Mouse (Mus musculus): ENCODE measurements around the gene Limd1. TPM values are rescaled to one million over a fixed set of nuclear protein-coding genes. Genes with fewer than 3 reads are reported as not detected.
"Not testable (repeated sequence)": the region's sequence is repeated elsewhere in the genome, so short reads cannot be mapped to it uniquely, and the experiment has no call there.

The Limd1 gene
- 37.5 and 40.0 TPM in 2 replicates for polyA plus RNA-seq (2014; fragmentation: Nextera tagmentation; extraction: Ambion mirVana)

DNA sequence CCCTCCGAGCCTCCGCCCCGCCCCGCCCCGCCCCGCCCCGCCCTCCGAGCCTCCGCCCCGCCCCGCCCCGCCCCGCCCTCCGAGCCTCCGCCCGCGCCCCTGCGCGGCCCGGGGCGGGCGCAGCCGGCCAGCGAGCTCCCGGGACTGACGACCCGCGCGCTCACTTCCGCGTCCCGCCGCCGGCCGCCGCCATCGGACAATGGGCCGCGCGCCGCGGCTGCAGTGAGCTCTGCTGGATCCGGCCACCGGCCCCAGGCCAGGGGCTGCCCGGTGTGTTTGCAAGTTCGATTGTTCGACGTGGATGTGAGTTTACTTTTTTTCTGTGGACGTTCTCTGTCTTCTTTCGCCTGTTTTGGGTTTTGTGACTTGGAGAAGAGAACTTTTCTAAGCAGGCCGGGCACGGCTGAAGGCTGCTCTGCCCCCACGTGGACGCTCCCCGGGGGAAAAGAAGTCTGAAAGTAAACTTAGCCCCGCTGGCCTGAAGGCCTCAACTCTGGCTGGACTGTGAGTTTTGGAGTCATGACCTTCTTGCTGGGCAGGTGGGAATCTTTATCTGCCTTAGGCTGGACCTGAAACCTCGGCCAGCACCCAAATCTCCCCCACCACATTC, at the start of gene Limd1:
TSS of gene Limd1 (plus strand) at position 121 of the 610 bp plus-strand sequence.
- H3K36me3 ChIP-seq (ENCODE audit: control insufficient read depth, insufficient read depth, low read length) = no peaks in the 10 kb centered on the region
- H3K9me3 ChIP-seq (ENCODE audit: control insufficient read depth, low read length) = no peaks in the 10 kb centered on the region
- peak within 1 kb of the TSS; percentile 85 for H3K4me2 ChIP-seq (replicated peaks; ENCODE audit: low read depth, low read length)
- peaks cover 5% of the 10 kb centered on the region; the same call in 1 of the 2 replicates for H3K4me1 ChIP-seq (replicated peaks; ENCODE audit: control insufficient read depth, insufficient read depth, low read length)
- H3K27me3 ChIP-seq (ENCODE audit: control insufficient read depth, insufficient read depth, low read length) = no peaks in the 10 kb centered on the region
- ATAC-seq (ENCODE audit: low FRiP score) = peak; percentile 86
- H3K27ac ChIP-seq (ENCODE audit: low read depth, low read length) = peak within 1 kb of the TSS; percentile 65
- peak; percentile 79 for DNase-seq (ENCODE audit: low spot score)
- under 1% methylated on average over 43 of the region's 57 CpGs for WGBS
- peak within 1 kb of the TSS; percentile 80 for H3K9ac ChIP-seq (ENCODE audit: low read depth, low read length)
- H3K4me3 ChIP-seq (ENCODE audit: low read depth, low read length) = peak within 1 kb of the TSS; percentile 70

DNA sequence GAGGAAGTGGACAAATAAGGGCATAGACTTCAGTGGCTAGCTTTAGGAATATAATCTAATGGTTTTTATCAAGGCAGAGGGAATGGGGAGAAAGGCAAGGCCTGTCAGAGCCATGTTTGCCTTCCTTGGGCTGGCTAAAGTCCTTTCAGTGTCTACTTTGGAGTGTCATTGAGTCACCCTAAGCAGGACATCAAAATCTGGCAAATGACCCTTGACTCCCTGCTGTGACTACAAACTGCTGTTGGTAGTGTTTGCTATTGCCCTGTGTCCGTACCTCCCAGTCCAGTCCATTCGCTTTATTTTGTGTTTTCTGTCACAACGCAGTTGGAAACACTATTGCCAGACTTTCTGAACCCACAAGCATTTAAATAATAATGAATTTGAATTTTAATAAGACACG, 48.6 kb upstream of the Limd1 start:
- ATAC-seq (ENCODE audit: low FRiP score) (no peak), DNase-seq (ENCODE audit: low spot score) (no peak)
- Histone ChIP-seq H3K27me3 (ENCODE audit: control insufficient read depth, insufficient read depth, low read length) (no peaks in the 10 kb centered on the region), H3K9me3 (ENCODE audit: control insufficient read depth, low read length) (no peaks in the 10 kb centered on the region), H3K4me3 (ENCODE audit: low read depth, low read length) (no peak overlapping the region), H3K4me2 (replicated peaks; ENCODE audit: low read depth, low read length) (no peak overlapping the region), H3K9ac (ENCODE audit: low read depth, low read length) (no peak overlapping the region), H3K4me1 (replicated peaks; ENCODE audit: control insufficient read depth, insufficient read depth, low read length) (no peaks in the 10 kb centered on the region), H3K27ac (ENCODE audit: low read depth, low read length) (no peak overlapping the region), H3K36me3 (ENCODE audit: control insufficient read depth, insufficient read depth, low read length) (no peaks in the 10 kb centered on the region)
- WGBS = 81% methylated on average over 4 of the region's 4 CpGs

DNA sequence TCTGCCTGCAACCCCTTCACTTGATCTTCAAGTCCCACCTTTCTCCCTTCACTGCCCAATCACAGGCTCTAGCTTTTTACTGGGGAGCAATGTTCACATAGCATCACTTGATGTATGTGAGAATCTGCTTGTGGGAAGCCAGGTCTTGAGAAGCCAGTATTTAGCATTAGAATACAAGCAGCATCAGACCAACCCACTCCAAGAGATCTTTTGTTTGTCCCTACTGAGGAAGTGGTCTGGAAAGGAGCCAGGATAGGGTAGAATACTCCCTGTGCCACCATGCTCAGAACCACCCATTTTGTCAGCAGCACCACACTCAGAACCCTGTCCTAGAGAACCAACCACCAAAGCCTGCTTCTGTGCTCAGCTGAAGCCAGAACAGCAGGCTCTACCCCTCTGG, 47.5 kb upstream of the Limd1 start:
- 0 out of 2 replicates have a peak, but pooled peaks have one; percentile 40 for ATAC-seq (ENCODE audit: low FRiP score)

DNA sequence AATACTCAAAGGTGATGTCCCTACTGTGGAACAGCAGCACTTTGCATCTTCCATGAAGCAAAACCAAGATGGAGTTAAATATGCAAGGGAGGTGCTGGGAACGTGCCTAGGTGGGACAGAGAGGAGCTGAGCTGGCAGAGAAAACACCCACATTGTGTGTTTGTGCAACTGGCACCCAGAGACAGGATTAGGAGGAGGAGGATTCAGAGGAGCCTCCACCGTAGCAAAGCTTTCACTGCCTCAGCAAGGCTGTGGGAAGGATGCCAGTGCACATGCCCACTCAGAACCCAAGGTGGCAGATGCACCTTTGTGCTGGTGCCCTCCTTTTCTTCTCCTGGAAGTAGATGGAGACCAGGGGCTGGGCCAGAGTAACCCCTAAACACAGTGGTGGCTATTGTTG, 40.3 kb upstream of the Limd1 start:
- no peak overlapping the region for H3K27ac ChIP-seq (ENCODE audit: low read depth, low read length)
- H3K27me3 ChIP-seq (ENCODE audit: control insufficient read depth, insufficient read depth, low read length) = no peaks in the 10 kb centered on the region
- H3K9me3 ChIP-seq (ENCODE audit: control insufficient read depth, low read length) = no peaks in the 10 kb centered on the region
- no peak overlapping the region for H3K9ac ChIP-seq (ENCODE audit: low read depth, low read length)
- ATAC-seq (ENCODE audit: low FRiP score) (no peak), DNase-seq (ENCODE audit: low spot score) (no peak)
- H3K4me3 ChIP-seq (ENCODE audit: low read depth, low read length) = no peak overlapping the region
- H3K4me1 ChIP-seq (replicated peaks; ENCODE audit: control insufficient read depth, insufficient read depth, low read length) = no peaks in the 10 kb centered on the region
- H3K4me2 ChIP-seq (replicated peaks; ENCODE audit: low read depth, low read length) = no peak overlapping the region
- no peaks in the 10 kb centered on the region for H3K36me3 ChIP-seq (ENCODE audit: control insufficient read depth, insufficient read depth, low read length)
- 84% methylated on average over 2 of the region's 2 CpGs for WGBS

More for the DNA sequence above, 47.5 kb upstream of the Limd1 start:
- DNase-seq (ENCODE audit: low spot score) = no peak
- Histone ChIP-seq H3K4me2 (replicated peaks; ENCODE audit: low read depth, low read length) (no peak overlapping the region), H3K4me3 (ENCODE audit: low read depth, low read length) (no peak overlapping the region), H3K4me1 (replicated peaks; ENCODE audit: control insufficient read depth, insufficient read depth, low read length) (no peaks in the 10 kb centered on the region), H3K9ac (ENCODE audit: low read depth, low read length) (no peak overlapping the region), H3K9me3 (ENCODE audit: control insufficient read depth, low read length) (no peaks in the 10 kb centered on the region), H3K27me3 (ENCODE audit: control insufficient read depth, insufficient read depth, low read length) (no peaks in the 10 kb centered on the region), H3K27ac (ENCODE audit: low read depth, low read length) (no peak overlapping the region), H3K36me3 (ENCODE audit: control insufficient read depth, insufficient read depth, low read length) (no peaks in the 10 kb centered on the region)

DNA sequence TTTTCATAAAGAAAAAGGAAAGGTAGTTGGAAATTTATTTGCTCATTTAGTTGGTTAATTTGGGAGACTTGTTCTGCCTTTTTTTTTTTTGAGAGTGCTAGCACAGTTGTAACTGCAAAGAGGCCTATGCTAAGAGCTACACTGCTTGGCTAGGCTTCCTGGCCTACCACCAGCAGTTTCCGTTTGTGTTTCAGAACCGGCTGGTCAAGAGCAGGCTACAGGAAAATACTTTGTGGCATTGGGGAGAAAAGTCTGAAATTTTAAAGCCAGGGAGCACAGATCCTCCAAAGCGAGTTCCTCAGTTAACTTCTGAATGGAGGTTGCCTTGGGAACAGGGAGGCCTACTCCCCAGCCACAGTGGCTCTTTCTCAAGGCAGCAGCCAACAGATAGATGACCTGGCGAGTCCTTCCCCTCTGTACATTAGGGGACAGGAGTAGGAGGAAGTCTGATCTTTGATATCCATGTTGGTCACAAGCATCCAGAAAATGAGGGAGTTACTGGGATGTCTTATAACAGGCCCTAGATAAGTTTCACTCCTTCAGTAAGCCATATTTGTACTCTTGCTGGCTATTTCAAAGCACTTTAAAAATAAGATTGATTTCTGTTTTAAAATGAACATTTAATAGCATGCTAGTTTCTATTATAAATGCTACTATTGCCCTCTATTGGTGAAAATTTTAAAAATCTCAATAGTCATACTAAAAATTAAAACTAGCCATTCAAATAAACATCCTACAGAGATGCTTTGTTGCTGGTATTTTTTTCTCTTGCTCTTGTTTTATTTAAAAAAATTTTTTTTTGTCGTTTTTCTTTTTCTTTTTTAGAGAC, 38.1 kb upstream of the Limd1 start:
- DNase-seq (ENCODE audit: low spot score) = peak; percentile 10
- no peak overlapping the region for H3K4me3 ChIP-seq (ENCODE audit: low read depth, low read length)
- no peaks in the 10 kb centered on the region for H3K4me1 ChIP-seq (replicated peaks; ENCODE audit: control insufficient read depth, insufficient read depth, low read length)
- H3K36me3 ChIP-seq (ENCODE audit: control insufficient read depth, insufficient read depth, low read length) = no peaks in the 10 kb centered on the region
- H3K27me3 ChIP-seq (ENCODE audit: control insufficient read depth, insufficient read depth, low read length) = no peaks in the 10 kb centered on the region
- no peak overlapping the region for H3K27ac ChIP-seq (ENCODE audit: low read depth, low read length)
- no peak overlapping the region for H3K4me2 ChIP-seq (replicated peaks; ENCODE audit: low read depth, low read length)
- 45% methylated on average over 5 of the region's 5 CpGs for WGBS
- ATAC-seq (ENCODE audit: low FRiP score) = no peak
- no peaks in the 10 kb centered on the region for H3K9me3 ChIP-seq (ENCODE audit: control insufficient read depth, low read length)
- no peak overlapping the region for H3K9ac ChIP-seq (ENCODE audit: low read depth, low read length)

DNA sequence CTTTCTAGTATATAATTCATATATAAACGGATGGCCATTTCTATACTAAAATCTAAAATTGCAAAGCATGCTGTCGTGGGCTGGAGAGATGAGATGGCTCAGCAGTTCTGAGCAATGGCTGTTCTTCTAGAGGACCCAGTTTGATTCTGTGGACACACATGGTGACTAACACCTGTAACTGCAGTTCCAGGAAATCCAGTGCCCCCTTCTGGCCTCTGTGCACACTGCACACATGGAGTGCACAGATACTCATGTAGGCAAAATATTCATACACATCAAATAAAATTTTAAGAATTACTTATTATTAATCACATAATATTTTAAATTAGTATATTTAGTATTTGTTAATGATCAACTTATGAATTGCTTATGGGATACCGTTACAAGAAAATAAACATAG, 31.4 kb upstream of the Limd1 start:
- H3K27ac ChIP-seq (ENCODE audit: low read depth, low read length); H3K4me2 ChIP-seq (replicated peaks; ENCODE audit: low read depth, low read length); H3K36me3 ChIP-seq (ENCODE audit: control insufficient read depth, insufficient read depth, low read length); H3K27me3 ChIP-seq (ENCODE audit: control insufficient read depth, insufficient read depth, low read length); H3K4me1 ChIP-seq (replicated peaks; ENCODE audit: control insufficient read depth, insufficient read depth, low read length); ATAC-seq (ENCODE audit: low FRiP score); H3K9ac ChIP-seq (ENCODE audit: low read depth, low read length); H3K9me3 ChIP-seq (ENCODE audit: control insufficient read depth, low read length); H3K4me3 ChIP-seq (ENCODE audit: low read depth, low read length): not testable (repeated sequence)
- DNase-seq (ENCODE audit: low spot score) = peak; percentile 33
- WGBS = 100% methylated on average over 2 of the region's 3 CpGs

DNA sequence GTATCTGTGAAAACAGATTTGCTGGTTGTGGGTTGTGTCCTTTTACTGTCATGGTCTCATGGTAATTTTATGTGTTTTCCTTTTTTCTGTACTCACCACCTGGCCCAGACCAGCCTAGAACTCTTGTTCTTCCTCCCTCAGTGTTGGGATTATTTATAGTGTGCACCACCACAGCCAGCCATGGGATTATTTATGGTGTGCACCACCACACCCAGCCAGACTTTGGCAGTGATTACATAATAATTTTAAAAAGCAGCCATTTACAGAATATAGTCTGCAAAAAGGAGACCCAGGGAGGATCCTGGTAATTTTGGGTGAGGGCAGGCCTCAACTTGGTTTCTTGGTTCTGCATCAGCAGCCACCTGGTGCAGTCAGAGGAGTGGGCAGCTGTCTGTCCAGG, 29.9 kb upstream of the Limd1 start:
- H3K4me2 ChIP-seq (replicated peaks; ENCODE audit: low read depth, low read length) = no peak overlapping the region
- ATAC-seq (ENCODE audit: low FRiP score) (no peak), DNase-seq (ENCODE audit: low spot score) (no peak)
- no peak overlapping the region for H3K27ac ChIP-seq (ENCODE audit: low read depth, low read length)
- no peak overlapping the region for H3K4me3 ChIP-seq (ENCODE audit: low read depth, low read length)
- no peak overlapping the region for H3K9ac ChIP-seq (ENCODE audit: low read depth, low read length)
- no peaks in the 10 kb centered on the region for H3K36me3 ChIP-seq (ENCODE audit: control insufficient read depth, insufficient read depth, low read length)
- no peaks in the 10 kb centered on the region for H3K27me3 ChIP-seq (ENCODE audit: control insufficient read depth, insufficient read depth, low read length)
- H3K4me1 ChIP-seq (replicated peaks; ENCODE audit: control insufficient read depth, insufficient read depth, low read length) = no peaks in the 10 kb centered on the region
- no peaks in the 10 kb centered on the region for H3K9me3 ChIP-seq (ENCODE audit: control insufficient read depth, low read length)

DNA sequence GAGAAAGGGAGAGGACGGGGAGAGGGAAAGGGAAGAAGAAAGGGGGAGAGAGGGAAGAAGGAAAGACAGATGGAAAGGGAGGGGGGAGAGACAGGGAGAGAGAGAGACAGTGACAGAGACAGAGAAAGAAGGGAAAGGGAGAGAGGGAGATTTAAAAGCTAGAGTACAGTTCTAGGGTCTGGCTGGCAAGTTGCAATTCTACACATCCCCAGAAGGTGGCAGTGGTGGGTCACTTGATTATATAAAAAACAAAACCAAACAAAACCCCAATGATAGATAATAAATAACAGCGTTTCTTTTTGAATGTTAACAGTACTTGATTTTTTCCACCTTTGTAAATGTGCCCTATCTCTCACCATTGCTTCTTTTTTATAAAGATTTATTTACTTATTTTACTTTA, 28.3 kb upstream of the Limd1 start:
- Histone ChIP-seq H3K9ac (ENCODE audit: low read depth, low read length) (no peak overlapping the region), H3K9me3 (ENCODE audit: control insufficient read depth, low read length) (no peaks in the 10 kb centered on the region), H3K4me1 (replicated peaks; ENCODE audit: control insufficient read depth, insufficient read depth, low read length) (no peaks in the 10 kb centered on the region), H3K27ac (ENCODE audit: low read depth, low read length) (no peak overlapping the region), H3K36me3 (ENCODE audit: control insufficient read depth, insufficient read depth, low read length) (no peaks in the 10 kb centered on the region), H3K27me3 (ENCODE audit: control insufficient read depth, insufficient read depth, low read length) (no peaks in the 10 kb centered on the region), H3K4me2 (replicated peaks; ENCODE audit: low read depth, low read length) (no peak overlapping the region), H3K4me3 (ENCODE audit: low read depth, low read length) (no peak overlapping the region)
- WGBS = 54% methylated on average over 2 of the region's 2 CpGs
- ATAC-seq (ENCODE audit: low FRiP score) (no peak), DNase-seq (ENCODE audit: low spot score) (peak; percentile 76)

DNA sequence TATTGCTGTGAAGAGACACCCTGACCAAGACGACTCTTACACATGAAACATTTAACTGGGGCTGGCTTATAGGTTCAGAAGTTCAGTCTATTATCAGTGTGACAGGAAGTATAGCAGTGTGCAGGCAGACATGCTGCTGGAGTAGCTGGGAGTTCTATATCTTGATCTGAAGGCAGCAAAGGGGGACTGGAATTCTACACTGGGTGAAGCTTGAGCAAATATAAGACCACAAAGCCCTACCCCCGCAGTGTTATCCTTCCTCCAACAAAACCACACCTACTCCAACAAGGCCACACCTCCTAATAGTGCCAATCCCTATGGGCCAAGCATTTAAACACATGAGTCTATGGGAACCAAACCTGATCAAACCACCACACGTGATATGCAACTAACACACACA, 26.7 kb upstream of the Limd1 start:
- ATAC-seq (ENCODE audit: low FRiP score) = no peak
- Histone ChIP-seq H3K36me3 (ENCODE audit: control insufficient read depth, insufficient read depth, low read length) (no peaks in the 10 kb centered on the region), H3K9me3 (ENCODE audit: control insufficient read depth, low read length) (no peaks in the 10 kb centered on the region), H3K27ac (ENCODE audit: low read depth, low read length) (no peak overlapping the region), H3K27me3 (ENCODE audit: control insufficient read depth, insufficient read depth, low read length) (no peaks in the 10 kb centered on the region), H3K4me1 (replicated peaks; ENCODE audit: control insufficient read depth, insufficient read depth, low read length) (no peaks in the 10 kb centered on the region), H3K9ac (ENCODE audit: low read depth, low read length) (no peak overlapping the region), H3K4me3 (ENCODE audit: low read depth, low read length) (no peak overlapping the region), H3K4me2 (replicated peaks; ENCODE audit: low read depth, low read length) (no peak overlapping the region)
- WGBS = 82% methylated on average over 3 of the region's 3 CpGs
- DNase-seq (ENCODE audit: low spot score) = no peak

Data from hindbrain, embryonic 11.5 days (tissue).